Mouse (Mus musculus): ENCODE measurements around the gene Rps6kb1. TPM values are rescaled to one million over a fixed set of nuclear protein-coding genes. Genes with fewer than 3 reads are reported as not detected.

Gene Rps6kb1
- polyA plus RNA-seq, 1 experiment from 2014 or later = 50.7 TPM

- ATAC-seq (replicated peaks; ENCODE audit: low FRiP score, low TSS enrichment, low read depth) = no peak
- Histone ChIP-seq H3K9me3 (ENCODE audit: control insufficient read depth, low read length) (no peaks in the 10 kb centered on the region), H3K4me3 (ENCODE audit: low read depth, low read length) (no peak overlapping the region), H3K4me1 (replicated peaks; ENCODE audit: control insufficient read depth, insufficient read depth, low read length) (peaks cover 16% of the 10 kb centered on the region), H3K27me3 (replicated peaks; ENCODE audit: control insufficient read depth, insufficient read depth, low read length) (no peaks in the 10 kb centered on the region), H3K4me2 (ENCODE audit: low read length) (no peak overlapping the region), H3K27ac (ENCODE audit: low read depth) (peak overlapping the region; percentile 24), H3K36me3 (ENCODE audit: control insufficient read depth, insufficient read depth, low read length) (no peaks in the 10 kb centered on the region), H3K9ac (ENCODE audit: low read length) (no peak overlapping the region)
- no peak for DNase-seq (ENCODE audit: low spot score)
- WGBS = 56% methylated on average over 4 of the region's 4 CpGs
These were observed 32.6 kb upstream of the Rps6kb1 start for GRCm38 (mm10) chr11:86577231-86577630.

GRCm38 (mm10) chr11:86575632-86576378, 31.2 kb upstream of the Rps6kb1 start:
- no peak for ATAC-seq (replicated peaks; ENCODE audit: low FRiP score, low TSS enrichment, low read depth)
- Histone ChIP-seq H3K4me1 (replicated peaks; ENCODE audit: control insufficient read depth, insufficient read depth, low read length) (peaks cover 24% of the 10 kb centered on the region), H3K9ac (ENCODE audit: low read length) (no peak overlapping the region), H3K4me3 (ENCODE audit: low read depth, low read length) (no peak overlapping the region), H3K36me3 (ENCODE audit: control insufficient read depth, insufficient read depth, low read length) (no peaks in the 10 kb centered on the region), H3K9me3 (ENCODE audit: control insufficient read depth, low read length) (no peaks in the 10 kb centered on the region), H3K4me2 (ENCODE audit: low read length) (no peak overlapping the region), H3K27me3 (replicated peaks; ENCODE audit: control insufficient read depth, insufficient read depth, low read length) (no peaks in the 10 kb centered on the region), H3K27ac (ENCODE audit: low read depth) (peak overlapping the region; percentile 57)
- no peak for DNase-seq (ENCODE audit: low spot score)
- WGBS = 75% methylated on average over 7 of the region's 7 CpGs

GRCm38 (mm10) chr11:86574408-86574807, 29.8 kb upstream of the Rps6kb1 start:
- WGBS = 32% methylated on average over 2 of the region's 2 CpGs
- no peak overlapping the region for H3K4me3 ChIP-seq (ENCODE audit: low read depth, low read length)
- H3K27me3 ChIP-seq (replicated peaks; ENCODE audit: control insufficient read depth, insufficient read depth, low read length) = no peaks in the 10 kb centered on the region
- H3K9ac ChIP-seq (ENCODE audit: low read length) = no peak overlapping the region
- DNase-seq (ENCODE audit: low spot score) = no peak
- ATAC-seq (replicated peaks; ENCODE audit: low FRiP score, low TSS enrichment, low read depth) = no peak
- no peaks in the 10 kb centered on the region for H3K36me3 ChIP-seq (ENCODE audit: control insufficient read depth, insufficient read depth, low read length)
- H3K4me2 ChIP-seq (ENCODE audit: low read length) = no peak overlapping the region
- H3K9me3 ChIP-seq (ENCODE audit: control insufficient read depth, low read length) = no peaks in the 10 kb centered on the region
- peaks cover 34% of the 10 kb centered on the region for H3K4me1 ChIP-seq (replicated peaks; ENCODE audit: control insufficient read depth, insufficient read depth, low read length)
- no peak overlapping the region for H3K27ac ChIP-seq (ENCODE audit: low read depth)

- 86% methylated on average over 6 of the region's 6 CpGs for WGBS
- H3K36me3 ChIP-seq (ENCODE audit: control insufficient read depth, insufficient read depth, low read length) = no peaks in the 10 kb centered on the region
- H3K9ac ChIP-seq (ENCODE audit: low read length) = no peak overlapping the region
- H3K27me3 ChIP-seq (replicated peaks; ENCODE audit: control insufficient read depth, insufficient read depth, low read length) = no peaks in the 10 kb centered on the region
- no peak overlapping the region for H3K4me3 ChIP-seq (ENCODE audit: low read depth, low read length)
- DNase-seq (ENCODE audit: low spot score) (no peak), ATAC-seq (replicated peaks; ENCODE audit: low FRiP score, low TSS enrichment, low read depth) (no peak)
- no peaks in the 10 kb centered on the region for H3K9me3 ChIP-seq (ENCODE audit: control insufficient read depth, low read length)
- H3K4me1 ChIP-seq (replicated peaks; ENCODE audit: control insufficient read depth, insufficient read depth, low read length) = peaks cover 28% of the 10 kb centered on the region
- no peak overlapping the region for H3K4me2 ChIP-seq (ENCODE audit: low read length)
- H3K27ac ChIP-seq (ENCODE audit: low read depth) = no peak overlapping the region
These were observed 29.1 kb upstream of the Rps6kb1 start for GRCm38 (mm10) chr11:86573646-86574231.

- Histone ChIP-seq H3K4me1 (replicated peaks; ENCODE audit: control insufficient read depth, insufficient read depth, low read length) (peaks cover 24% of the 10 kb centered on the region), H3K4me3 (ENCODE audit: low read depth, low read length) (no peak overlapping the region), H3K9me3 (ENCODE audit: control insufficient read depth, low read length) (no peaks in the 10 kb centered on the region), H3K4me2 (ENCODE audit: low read length) (no peak overlapping the region), H3K9ac (ENCODE audit: low read length) (no peak overlapping the region), H3K27ac (ENCODE audit: low read depth) (no peak overlapping the region), H3K36me3 (ENCODE audit: control insufficient read depth, insufficient read depth, low read length) (no peaks in the 10 kb centered on the region), H3K27me3 (replicated peaks; ENCODE audit: control insufficient read depth, insufficient read depth, low read length) (no peaks in the 10 kb centered on the region)
- 72% methylated on average over 2 of the region's 2 CpGs for WGBS
- ATAC-seq (replicated peaks; ENCODE audit: low FRiP score, low TSS enrichment, low read depth) (no peak), DNase-seq (ENCODE audit: low spot score) (no peak)
These were observed 28.0 kb upstream of the Rps6kb1 start for GRCm38 (mm10) chr11:86572623-86573022.

GRCm38 (mm10) chr11:86571871-86572270, 27.3 kb upstream of the Rps6kb1 start:
- no peak for ATAC-seq (replicated peaks; ENCODE audit: low FRiP score, low TSS enrichment, low read depth)
- no peak overlapping the region for H3K9ac ChIP-seq (ENCODE audit: low read length)
- peaks cover 22% of the 10 kb centered on the region for H3K4me1 ChIP-seq (replicated peaks; ENCODE audit: control insufficient read depth, insufficient read depth, low read length)
- no peaks in the 10 kb centered on the region for H3K36me3 ChIP-seq (ENCODE audit: control insufficient read depth, insufficient read depth, low read length)
- H3K4me3 ChIP-seq (ENCODE audit: low read depth, low read length) = no peak overlapping the region
- H3K27ac ChIP-seq (ENCODE audit: low read depth) = peak overlapping the region; percentile 43
- no peaks in the 10 kb centered on the region for H3K27me3 ChIP-seq (replicated peaks; ENCODE audit: control insufficient read depth, insufficient read depth, low read length)
- WGBS = 55% methylated on average over 4 of the region's 4 CpGs
- no peak for DNase-seq (ENCODE audit: low spot score)
- H3K9me3 ChIP-seq (ENCODE audit: control insufficient read depth, low read length) = no peaks in the 10 kb centered on the region
- no peak overlapping the region for H3K4me2 ChIP-seq (ENCODE audit: low read length)

GRCm38 (mm10) chr11:86571047-86571855, 26.6 kb upstream of the Rps6kb1 start:
- Histone ChIP-seq H3K4me1 (replicated peaks; ENCODE audit: control insufficient read depth, insufficient read depth, low read length) (peaks cover 18% of the 10 kb centered on the region), H3K4me2 (ENCODE audit: low read length) (no peak overlapping the region), H3K4me3 (ENCODE audit: low read depth, low read length) (no peak overlapping the region), H3K9me3 (ENCODE audit: control insufficient read depth, low read length) (no peaks in the 10 kb centered on the region), H3K27me3 (replicated peaks; ENCODE audit: control insufficient read depth, insufficient read depth, low read length) (no peaks in the 10 kb centered on the region), H3K36me3 (ENCODE audit: control insufficient read depth, insufficient read depth, low read length) (no peaks in the 10 kb centered on the region), H3K27ac (ENCODE audit: low read depth) (peak overlapping the region; percentile 43), H3K9ac (ENCODE audit: low read length) (no peak overlapping the region)
- WGBS = 27% methylated on average over 15 of the region's 15 CpGs
- ATAC-seq (replicated peaks; ENCODE audit: low FRiP score, low TSS enrichment, low read depth) = peak; percentile 49; the same call in 1 of the 2 replicates
- no peak for DNase-seq (ENCODE audit: low spot score)

GRCm38 (mm10) chr11:86570261-86570746, 25.7 kb upstream of the Rps6kb1 start:
- DNase-seq (ENCODE audit: low spot score) (no peak), ATAC-seq (replicated peaks; ENCODE audit: low FRiP score, low TSS enrichment, low read depth) (no peak)
- H3K4me2 ChIP-seq (ENCODE audit: low read length) = no peak overlapping the region
- 32% methylated on average over 9 of the region's 9 CpGs for WGBS
- H3K9me3 ChIP-seq (ENCODE audit: control insufficient read depth, low read length) = no peaks in the 10 kb centered on the region
- no peaks in the 10 kb centered on the region for H3K36me3 ChIP-seq (ENCODE audit: control insufficient read depth, insufficient read depth, low read length)
- H3K4me1 ChIP-seq (replicated peaks; ENCODE audit: control insufficient read depth, insufficient read depth, low read length) = peaks cover 18% of the 10 kb centered on the region
- H3K27ac ChIP-seq (ENCODE audit: low read depth) = peak overlapping the region; percentile 43
- no peaks in the 10 kb centered on the region for H3K27me3 ChIP-seq (replicated peaks; ENCODE audit: control insufficient read depth, insufficient read depth, low read length)
- no peak overlapping the region for H3K4me3 ChIP-seq (ENCODE audit: low read depth, low read length)
- H3K9ac ChIP-seq (ENCODE audit: low read length) = no peak overlapping the region
